24 mouse cellular contexts compared by ENCODE assay signal in the genomic region with DNA sequence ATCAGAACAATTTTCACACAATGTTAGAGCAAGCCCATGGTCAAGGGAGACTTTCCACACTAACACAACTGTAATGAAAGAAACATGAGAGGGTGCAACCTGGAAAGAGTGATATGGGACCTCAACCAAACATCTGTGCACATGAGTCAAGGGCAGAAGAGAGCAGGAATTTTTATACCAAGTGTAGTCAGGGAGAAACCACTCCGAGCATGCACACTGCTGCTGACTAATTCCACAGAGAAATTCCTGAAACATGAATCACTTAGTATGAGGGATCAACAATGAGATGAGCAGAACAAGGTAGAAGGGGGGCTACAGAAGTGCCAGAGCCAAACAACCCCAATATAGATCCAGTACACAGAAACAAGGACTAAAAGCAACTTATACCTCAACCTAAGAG.
DNase-seq lines count a peak whose midpoint lies in the region; ATAC-seq and TF ChIP-seq lines count a peak whose summit lies in the region.
"Had no signal": no experiment of that assay in that cellular context is flagged by ENCODE, and none has a peak within 500 bp of the region (broad histone marks: within the 10 kb centered on the region; RNA-seq: fewer than 3 reads in every experiment).

No protein-coding gene starts in this region.

- no peaks in the 10 kb centered on the region for H3K36me3 ChIP-seq in thymus, adult 2 months (ENCODE audit: control insufficient read depth, insufficient read depth, low read length)
- H3K36me3 ChIP-seq in heart, embryonic 12.5 days = no peaks in the 10 kb centered on the region
- H3K36me3 ChIP-seq: embryonic facial prominence, embryonic 10.5 days; embryonic facial prominence, embryonic 13.5 days; hindbrain, embryonic 12.5 days; hindbrain, embryonic 15.5 days had no signal

- no peak overlapping the region for H3K27ac ChIP-seq in thymus, adult 2 months (ENCODE audit: control insufficient read depth, insufficient read depth, low read length)
- no peak overlapping the region for H3K27ac ChIP-seq in heart, embryonic 12.5 days (ENCODE audit: poor library complexity, severe bottlenecking)
- H3K27ac ChIP-seq: embryonic facial prominence, embryonic 10.5 days; embryonic facial prominence, embryonic 13.5 days; hindbrain, embryonic 12.5 days; hindbrain, embryonic 15.5 days had no signal

- H3K27me3 ChIP-seq in thymus, adult 2 months (ENCODE audit: control insufficient read depth, insufficient read depth, low read length) = no peaks in the 10 kb centered on the region
- H3K27me3 ChIP-seq in heart, embryonic 12.5 days (replicated peaks) = no peaks in the 10 kb centered on the region
- H3K27me3 ChIP-seq: embryonic facial prominence, embryonic 13.5 days; hindbrain, embryonic 12.5 days; hindbrain, embryonic 15.5 days had no signal

- no peak for TF ChIP-seq POLR2A in thymus, adult 2 months (IDR thresholded peaks at IDR 0.05; ENCODE audit: control insufficient read depth, extremely low read depth, insufficient read depth, low read length, poor library complexity)

- ATAC-seq in heart, embryonic 12.5 days (ENCODE audit: insufficient number of reproducible peaks, low FRiP score) = no peak
- ATAC-seq: CD4-positive, CD25-positive, alpha-beta regulatory T cell, adult 4 months; forebrain, embryonic 14.5 days; forebrain, postnatal 0 days; intestine, postnatal 0 days had no signal

- no peaks in the 10 kb centered on the region; the same call in 1 of the 2 replicates for H3K9me3 ChIP-seq in heart, embryonic 12.5 days (replicated peaks)
- H3K9me3 ChIP-seq: embryonic facial prominence, embryonic 10.5 days; embryonic facial prominence, embryonic 13.5 days; hindbrain, embryonic 12.5 days; hindbrain, embryonic 15.5 days had no signal

- no peak overlapping the region for H3K4me2 ChIP-seq in heart, embryonic 12.5 days
- H3K4me2 ChIP-seq: embryonic facial prominence, embryonic 13.5 days; hindbrain, embryonic 12.5 days; hindbrain, embryonic 15.5 days had no signal

- 70% methylated on average over 1 of the region's 1 CpGs for WGBS in thymus, adult 2 months
- 35% methylated on average over 1 of the region's 1 CpGs for WGBS in heart, embryonic 12.5 days

- H3K4me1 ChIP-seq in thymus, adult 2 months (replicated peaks; ENCODE audit: control insufficient read depth, insufficient read depth, low read length) = no peaks in the 10 kb centered on the region
- no peaks in the 10 kb centered on the region for H3K4me1 ChIP-seq in heart, embryonic 12.5 days (replicated peaks)
- H3K4me1 ChIP-seq: embryonic facial prominence, embryonic 10.5 days; embryonic facial prominence, embryonic 13.5 days; hindbrain, embryonic 12.5 days; hindbrain, embryonic 15.5 days had no signal

- no peak overlapping the region for H3K9ac ChIP-seq in heart, embryonic 12.5 days
- H3K9ac ChIP-seq: embryonic facial prominence, embryonic 13.5 days; forebrain, postnatal 0 days; hindbrain, embryonic 12.5 days; hindbrain, embryonic 15.5 days had no signal

- H3K4me3 ChIP-seq in thymus, adult 2 months (ENCODE audit: control insufficient read depth, insufficient read depth, low read length) = no peak overlapping the region
- H3K4me3 ChIP-seq in heart, embryonic 12.5 days = no peak overlapping the region
- H3K4me3 ChIP-seq: embryonic facial prominence, embryonic 10.5 days; embryonic facial prominence, embryonic 13.5 days; hindbrain, embryonic 12.5 days; hindbrain, embryonic 15.5 days had no signal

- DNase-seq in 3134 (ENCODE audit: extremely low read depth, insufficient read length, low spot score) (peak; percentile 31), 3T3-L1 (ENCODE audit: low read depth, low spot score) (peak; percentile 91), NIH3T3 (ENCODE audit: low read depth) (peak; percentile 18)
- peak; percentile 10 for DNase-seq in fibroblast of lung, adult 2 months (ENCODE audit: low read depth)
- DNase-seq in thymus, adult 2 months = no peak
- DNase-seq: adrenal gland, postnatal 10 days; adrenal gland, postnatal 36 days; B cell, adult 2 months; cerebellum, adult 2 months; cerebellum, adult 9-11 months; cerebellum, postnatal 25 days; embryo, embryonic 11 days; forebrain, postnatal 0 days; gastrocnemius, postnatal 25 days; heart, adult 18-20 months; kidney, adult 2 months had no signal

- no peak for TF ChIP-seq CTCF in thymus, adult 2 months (IDR thresholded peaks at IDR 0.05; ENCODE audit: borderline replicate concordance, control insufficient read depth, extremely low read depth, insufficient read depth, low read length, poor library complexity)
